Mouse (Mus musculus) activated CD4-positive, CD25-positive, alpha-beta regulatory T cell, adult 4 months (primary cell): ENCODE measurements at regions not wholly inside any gene's neighbourhood (a gene's known extent, or its start where the extent isn't known, plus 50 kb on each side); places are given as distances from the start of the nearest gene placed in this dataset.

ENCODE experiments used
- ATAC-seq: one replicate; pipeline ENCODE4 v1.8.0; 2017

DNA sequence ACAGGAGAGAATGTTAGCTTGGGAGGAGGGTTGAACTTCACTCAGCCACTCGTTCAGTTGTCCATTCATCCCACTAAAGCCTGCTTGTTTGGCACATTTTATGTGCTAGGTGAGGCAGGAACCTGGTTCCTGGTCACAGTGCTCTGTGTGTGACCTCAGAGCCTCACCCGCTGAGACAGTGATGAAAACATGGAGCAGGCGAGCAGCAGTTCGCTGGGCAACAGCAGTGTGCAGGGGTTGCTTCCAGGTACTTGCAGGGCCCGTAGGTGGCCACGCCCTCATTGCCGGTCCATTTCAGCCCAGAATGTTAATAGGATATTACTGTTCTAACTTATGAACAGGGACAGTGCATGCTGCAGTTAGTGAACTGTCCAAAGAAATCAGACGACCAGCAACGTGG lies 285.7 kb downstream of the Rngtt start:
- no peak for ATAC-seq

DNA sequence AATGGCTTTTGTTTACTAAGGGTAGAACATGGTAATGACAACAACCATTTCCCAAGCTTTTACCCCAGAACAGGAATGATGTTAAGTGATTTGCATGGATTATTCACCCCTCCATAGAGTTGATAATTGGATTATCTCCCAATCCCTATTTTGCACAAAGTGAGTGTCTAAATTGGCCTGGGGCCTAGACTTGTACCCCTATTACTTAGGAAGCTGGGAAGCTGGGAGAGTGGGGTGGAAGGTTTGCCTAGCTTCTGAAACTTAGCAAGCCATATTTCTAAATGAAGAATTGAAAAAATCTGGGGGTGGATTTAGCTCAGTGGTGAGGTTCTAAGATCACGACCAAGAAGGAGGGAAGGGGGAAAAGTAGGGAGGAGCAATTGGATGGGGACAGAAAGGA lies 289.9 kb downstream of the Rngtt start:
- ATAC-seq: no peak

DNA sequence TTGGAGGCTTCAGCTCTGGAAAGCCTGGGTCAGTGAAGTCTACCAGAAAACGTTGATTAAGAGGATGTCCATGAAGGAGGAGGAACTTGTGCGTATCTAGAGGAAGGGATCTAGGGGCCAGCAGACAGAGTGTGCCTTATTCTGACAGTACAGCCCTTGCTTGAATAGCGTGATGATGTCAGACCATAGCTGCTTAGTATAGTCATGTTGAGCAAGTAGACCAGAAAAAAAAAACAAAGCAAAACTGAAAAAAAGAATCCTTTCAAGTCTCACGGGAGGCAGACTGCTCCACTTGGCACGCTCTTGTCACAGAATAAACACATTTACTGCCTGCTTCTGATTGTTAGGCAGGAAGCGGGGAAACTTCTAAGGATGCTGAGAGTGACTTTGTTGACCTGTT lies 290.7 kb downstream of the Rngtt start:
- ATAC-seq: no peak

DNA sequence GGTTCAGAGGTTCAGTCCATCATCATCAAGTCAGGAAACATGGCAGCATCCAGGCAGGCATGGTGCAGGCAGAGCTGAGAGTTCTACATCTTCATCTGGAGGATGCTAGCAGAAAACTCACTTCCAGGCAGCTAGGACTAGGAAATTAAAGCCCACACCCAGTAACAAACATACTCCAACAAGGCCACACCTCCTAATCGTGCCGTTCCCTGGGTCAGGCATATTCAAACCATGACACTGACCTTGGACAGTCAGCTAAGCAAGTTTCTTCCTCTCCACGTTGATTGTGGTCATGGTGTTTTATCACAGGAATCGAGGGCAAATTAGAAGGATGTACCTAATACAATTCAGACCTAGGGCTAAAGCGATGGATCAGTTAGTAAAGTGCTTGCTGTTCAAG lies 294.5 kb downstream of the Rngtt start:
- no peak for ATAC-seq

DNA sequence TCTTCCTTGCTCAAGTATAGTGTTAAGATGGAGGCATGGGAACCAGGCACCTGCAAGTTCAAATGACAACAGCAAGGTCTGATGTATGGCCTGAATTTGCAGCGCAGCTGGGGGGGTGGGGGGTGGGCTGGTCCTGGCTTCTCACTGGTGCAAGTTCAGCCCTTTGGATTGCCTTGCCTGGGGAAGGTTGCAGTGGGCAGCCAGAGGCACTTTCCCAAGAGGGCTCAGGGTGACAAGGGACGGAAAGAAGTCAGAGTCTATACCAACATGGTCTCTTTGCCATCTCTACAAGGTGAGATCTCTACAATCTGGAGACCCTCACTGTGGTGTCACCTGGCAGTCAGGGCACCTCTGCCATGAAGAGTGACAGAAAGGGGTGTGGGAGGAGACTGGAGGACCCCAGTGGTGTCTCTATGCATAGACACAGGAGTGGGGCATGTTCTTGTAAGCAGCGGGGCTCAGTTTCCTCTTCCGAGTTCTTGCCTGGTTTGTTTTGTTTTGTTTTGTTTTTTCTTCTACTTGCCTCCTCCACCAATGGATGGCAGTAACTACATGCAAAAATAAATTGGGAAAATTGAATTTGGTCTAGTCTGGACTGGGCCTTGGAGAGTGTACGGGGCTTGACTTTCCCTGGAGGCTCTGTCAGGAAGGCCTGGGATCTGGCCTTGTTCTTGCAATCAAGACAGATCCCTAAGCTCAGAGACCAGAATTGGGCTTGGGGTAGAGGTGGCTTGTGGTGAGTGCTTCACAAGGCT lies 284.4 kb upstream of the Cnr1 start:
- no peak for ATAC-seq

DNA sequence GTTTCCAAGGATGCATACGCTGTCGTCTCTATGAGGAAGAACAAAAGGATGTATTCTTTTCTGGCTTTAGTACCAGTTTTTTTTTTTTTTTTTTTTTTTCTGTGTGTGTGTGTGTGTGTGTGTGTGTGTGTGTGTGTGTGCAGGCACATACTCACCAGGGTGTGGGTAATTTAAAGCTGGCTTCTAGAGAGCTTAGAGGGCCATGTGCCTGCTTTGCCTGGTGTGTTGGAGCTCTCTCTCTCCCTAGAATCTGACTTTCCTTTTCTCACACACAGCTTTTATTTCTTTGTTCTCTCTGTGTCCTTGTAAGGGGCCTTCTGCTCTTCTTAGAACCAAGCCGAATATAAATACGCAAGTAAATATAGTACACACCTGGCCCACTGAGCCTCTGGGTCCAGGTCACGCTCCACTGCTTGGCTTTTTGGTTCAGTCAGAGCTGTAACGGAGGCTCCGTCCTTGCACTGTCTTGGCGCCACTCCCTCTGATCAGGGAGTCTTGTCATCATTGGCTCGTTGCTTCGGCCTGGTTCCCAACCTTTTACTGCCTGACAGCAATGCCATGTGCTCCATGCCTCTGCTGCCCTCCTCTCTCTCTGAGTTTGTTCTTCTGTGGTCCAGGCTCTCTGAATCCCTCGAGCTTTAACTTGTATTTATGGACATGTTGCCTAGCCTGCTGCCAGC lies 283.7 kb upstream of the Cnr1 start:
- no peak for ATAC-seq

DNA sequence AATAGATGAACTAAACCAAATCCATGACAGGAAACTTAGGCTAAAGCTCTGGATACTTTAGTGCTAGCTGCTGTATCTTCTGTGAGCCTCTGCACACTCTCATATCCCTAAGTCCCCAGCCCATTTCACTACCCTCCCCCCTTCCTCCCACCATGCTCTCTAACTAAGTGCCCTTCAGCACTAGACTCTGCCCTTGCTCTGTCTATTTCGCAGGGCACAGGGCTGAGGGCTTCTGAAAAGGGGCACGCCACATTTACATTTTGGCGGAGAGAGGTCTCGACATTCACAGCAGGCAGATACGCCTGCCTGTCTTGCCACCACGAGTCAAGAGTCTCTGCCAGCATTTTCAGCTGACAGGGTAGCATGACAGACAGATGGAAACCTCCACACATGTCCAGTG lies 282.5 kb upstream of the Cnr1 start:
- ATAC-seq: no peak

DNA sequence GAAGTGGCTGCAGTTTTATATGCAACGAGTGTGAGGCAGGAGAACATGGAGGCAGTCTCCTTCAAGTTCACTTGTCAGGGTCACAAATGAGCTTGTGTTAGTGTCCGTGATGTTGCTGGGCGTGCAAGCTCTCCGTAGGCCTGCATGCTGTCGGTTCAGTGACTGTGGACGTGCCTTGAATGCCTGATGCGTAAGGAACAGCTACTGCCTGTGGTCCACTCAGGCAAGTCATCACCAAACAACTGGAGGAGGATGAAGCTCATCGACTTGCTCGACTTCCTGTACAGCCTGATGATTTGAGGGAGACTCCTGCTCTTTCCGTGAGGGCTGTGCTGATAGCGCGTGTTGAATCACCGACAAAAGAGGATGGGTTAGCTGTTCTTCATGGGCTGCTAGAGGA lies 281.9 kb upstream of the Cnr1 start:
- ATAC-seq: no peak

DNA sequence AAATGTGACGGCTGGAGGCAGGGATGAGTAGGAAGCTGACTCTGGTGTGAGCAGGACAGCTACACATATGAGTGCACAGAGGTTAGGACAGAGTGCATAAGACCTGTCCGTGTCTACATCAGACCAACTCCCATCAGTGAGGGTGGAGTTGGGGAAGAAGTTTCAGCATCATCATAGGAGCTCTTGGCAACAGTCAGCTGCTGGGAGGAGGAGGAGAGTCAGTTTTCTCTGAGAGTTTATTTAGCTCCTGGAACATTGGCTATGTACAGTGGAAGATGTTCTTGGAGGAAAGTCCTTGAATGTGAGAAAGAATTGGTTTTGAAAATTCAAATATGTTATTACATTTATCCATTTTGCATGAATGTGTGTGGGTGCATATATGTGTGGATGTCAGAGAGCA lies 279.2 kb upstream of the Cnr1 start:
- no peak for ATAC-seq

DNA sequence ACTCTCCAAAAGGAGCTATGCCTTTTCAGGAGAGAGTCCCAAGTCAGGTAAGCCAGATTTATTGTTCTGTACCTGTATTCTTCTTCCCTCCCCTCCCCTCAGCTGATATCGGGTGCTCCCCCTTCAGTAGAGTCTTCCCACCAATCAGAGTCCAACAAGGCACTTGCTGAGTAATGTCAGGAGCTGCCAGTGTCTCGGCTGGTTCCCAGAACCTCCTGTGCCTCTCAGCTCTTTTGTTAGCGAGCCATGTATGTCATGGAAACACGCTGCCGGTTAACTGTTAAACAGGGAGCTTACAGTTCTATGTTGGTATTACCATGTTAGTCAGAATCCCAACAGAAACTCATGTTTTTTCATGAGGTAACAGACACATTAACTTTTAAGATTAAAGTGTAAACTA lies 273.1 kb upstream of the Cnr1 start:
- ATAC-seq: no peak

DNA sequence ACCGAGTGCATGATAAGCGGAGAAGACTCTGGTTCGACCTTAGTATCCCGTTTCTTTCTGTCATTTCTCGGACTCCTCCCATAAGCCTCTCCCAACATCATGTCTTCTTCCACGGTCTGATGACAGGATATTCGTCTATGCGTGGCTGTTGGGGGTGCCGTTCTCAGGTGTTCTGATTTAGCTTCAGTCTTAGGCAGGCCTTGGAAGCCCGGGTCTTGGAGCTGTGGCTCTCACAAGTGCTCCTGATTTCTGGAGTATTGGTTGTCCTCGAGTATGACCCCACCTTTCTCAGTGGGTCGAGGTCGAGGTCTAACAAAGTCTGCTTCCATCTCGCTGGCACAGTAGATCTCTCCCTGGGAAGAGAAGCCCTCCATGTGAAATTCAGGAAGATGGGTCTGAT lies 264.6 kb upstream of the Cnr1 start:
- no peak for ATAC-seq

DNA sequence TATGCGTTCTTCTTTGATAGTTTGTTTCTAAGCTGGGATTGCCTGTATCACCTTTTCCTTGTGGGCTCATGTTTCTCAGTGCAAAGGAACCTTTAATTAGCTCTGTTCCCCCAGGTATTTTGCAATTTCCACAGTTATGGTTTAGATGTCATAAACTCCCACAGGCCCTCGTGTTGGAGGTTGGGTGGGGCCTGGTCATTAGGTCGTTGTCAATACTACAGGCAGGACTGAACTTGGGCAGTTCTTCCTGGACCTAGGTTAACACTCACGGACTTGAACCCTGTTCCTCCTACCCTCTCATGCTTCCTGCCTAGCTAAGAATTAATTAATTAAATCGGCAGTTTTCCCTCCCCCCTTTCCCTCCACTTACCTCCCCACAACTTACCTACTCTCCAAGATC lies 263.8 kb upstream of the Cnr1 start:
- no peak for ATAC-seq

DNA sequence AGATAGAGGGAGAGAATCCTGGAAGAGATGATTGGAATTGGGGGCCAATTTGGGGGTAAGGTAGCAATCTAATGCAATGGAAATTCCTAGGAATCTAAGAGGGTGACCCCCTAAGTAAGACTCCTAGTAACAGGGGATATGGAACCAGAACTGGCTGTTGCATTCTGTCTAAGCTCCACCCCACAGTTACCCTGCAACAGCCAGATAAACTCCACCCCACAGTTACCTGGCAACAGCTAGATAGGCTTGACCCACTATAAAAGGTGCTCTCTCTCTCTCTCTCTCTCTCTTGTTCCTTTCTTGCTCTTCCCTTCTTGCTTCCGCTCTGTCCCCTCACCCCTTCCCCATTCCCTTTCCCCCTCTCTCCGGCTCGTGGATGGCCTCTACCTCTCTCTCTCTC lies 262.5 kb upstream of the Cnr1 start:
- ATAC-seq: no peak

DNA sequence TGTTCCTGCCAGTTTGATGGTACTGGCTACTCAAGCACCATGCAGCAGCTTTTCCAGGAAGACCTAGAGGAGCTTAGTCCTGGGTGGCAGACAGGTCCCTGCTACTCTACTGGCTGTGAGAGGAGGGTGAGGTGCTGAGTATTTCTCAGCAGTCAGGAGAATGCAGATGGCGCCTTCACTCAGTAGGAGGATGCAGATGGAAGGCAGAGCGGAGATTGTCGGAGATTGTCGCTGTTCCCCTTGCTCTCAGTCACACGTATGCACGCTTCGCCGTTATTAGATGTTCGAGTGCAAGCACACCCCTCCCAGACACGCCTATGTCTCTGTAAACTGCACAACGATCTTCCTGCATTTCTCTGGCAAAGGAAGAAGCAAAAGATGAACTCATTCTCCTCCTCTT lies 261.4 kb upstream of the Cnr1 start:
- no peak for ATAC-seq

DNA sequence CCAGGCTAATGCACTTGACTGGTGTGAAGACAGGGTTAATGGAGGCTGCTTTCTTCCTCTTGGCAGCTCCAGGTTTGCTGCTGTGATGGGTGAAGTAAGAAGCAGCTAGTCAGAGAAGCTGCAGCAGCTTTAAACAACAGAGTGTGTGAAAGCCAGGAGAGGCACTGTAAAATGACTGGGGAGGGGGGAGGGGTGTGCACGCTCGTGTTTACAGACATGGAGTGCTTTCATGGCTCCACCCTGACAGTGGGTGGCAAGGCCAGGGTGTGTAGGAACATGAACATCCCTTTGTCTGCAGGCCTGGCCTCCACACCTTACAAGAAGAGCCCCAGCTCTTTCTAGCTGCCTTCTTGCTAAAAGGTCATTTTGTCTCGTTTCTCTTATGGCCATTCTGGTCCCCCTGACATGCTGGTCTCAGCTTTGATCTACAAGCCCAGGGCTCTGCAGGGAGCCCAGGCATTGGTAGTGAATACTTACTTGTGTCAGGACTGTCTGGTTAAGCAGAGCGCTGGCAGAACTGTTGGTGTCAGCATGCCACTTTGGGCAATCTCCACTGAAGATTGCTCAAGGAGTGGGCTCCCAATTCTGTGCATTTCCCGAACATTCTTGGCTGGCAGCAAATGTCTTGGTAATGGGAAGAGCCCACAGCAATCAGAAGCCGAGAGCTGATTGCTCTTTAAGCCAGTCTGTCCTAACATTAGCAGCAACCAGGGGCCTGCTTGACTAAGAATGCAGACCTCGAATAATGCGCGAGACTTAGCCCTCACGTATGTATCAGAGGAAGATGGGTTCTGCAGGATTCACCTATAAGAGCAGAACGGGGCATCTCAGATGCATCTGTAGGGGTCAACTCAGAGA lies 260.5 kb upstream of the Cnr1 start:
- no peak for ATAC-seq

DNA sequence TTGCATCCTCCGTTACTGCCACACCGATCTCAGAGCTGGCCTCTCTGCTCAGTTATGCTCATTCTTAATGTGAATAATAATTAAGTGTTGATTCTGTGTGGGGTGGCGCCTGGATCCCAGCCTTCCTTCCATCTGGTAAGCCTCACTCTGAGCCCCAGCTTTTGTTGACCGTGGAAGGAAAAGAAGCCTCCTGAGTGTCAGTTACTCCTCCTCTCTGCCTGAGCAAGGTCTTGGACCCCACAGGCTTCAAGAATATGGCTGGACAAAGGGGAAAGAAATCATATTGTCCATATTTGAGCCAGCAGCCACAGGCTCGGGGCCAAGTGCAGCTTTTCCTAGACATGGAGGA lies 259.9 kb upstream of the Cnr1 start:
- ATAC-seq: no peak

DNA sequence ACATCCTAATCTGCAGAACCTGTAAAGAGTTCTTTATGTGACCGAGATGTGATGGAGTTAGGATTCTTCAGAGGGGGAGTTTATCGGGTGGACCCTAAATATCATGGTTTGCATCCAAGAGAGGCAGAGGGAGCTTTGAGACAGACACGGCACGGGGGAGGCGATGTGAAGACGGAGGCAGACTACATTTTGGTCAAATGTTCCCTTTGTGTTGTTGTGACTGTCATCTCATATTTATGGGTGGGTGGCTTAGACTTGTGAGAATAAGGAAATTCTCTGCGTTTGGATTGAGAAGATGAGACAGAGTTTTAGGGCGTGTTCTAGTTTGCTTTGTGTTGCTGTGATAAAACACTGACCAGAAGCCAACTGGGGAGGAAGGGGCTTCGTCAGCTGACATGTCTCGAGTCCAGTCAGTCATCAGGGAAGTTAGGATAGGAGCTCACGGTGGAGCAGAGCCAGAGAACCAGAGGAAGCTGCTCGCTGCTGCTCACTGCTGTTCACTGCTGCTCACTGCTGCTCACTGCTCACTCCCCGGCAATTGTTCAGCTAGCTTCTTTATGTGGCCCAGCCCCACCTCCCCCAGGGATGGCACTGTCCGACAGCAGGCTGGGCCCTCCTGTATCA lies 259.0 kb upstream of the Cnr1 start:
- ATAC-seq: no peak

DNA sequence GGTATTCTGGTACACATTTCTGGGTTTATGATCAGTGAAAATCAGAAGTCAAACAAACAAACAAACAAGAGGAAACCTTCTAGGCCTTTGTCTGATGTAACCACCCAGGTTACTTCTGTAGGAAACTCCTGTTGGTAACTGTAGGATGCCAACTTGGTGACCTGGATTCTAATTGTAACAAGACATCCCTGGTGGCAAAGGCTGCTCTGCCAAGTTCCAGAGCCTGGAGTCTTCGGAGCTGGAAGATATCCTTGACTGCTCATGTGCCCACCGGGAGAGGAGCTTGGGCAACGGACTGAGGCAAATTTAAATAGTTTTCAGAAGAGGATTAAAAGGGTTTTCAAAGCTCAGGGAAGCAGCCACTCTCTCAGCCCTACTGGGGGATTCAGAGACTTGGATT lies 256.0 kb upstream of the Cnr1 start:
- ATAC-seq: no peak

DNA sequence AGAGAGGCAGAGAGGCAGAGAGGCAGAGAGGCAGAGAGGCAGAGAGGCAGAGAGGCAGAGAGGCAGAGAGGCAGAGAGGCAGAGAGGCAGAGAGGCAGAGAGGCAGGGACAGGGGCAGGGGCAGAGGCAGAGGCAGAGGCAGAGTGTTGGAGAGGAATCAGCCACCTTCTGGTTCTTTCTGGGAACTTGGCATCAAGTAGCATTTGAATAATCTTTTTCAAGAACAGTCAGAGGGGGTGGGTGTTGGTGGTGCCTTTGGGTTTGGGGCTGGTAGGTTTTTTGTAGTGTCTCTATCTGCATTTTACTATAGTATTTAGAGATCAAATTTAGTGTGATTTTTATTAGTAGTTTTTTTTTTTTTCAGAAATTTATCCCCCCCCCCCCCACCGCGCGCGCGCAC lies 249.3 kb upstream of the Cnr1 start:
- ATAC-seq: no peak

DNA sequence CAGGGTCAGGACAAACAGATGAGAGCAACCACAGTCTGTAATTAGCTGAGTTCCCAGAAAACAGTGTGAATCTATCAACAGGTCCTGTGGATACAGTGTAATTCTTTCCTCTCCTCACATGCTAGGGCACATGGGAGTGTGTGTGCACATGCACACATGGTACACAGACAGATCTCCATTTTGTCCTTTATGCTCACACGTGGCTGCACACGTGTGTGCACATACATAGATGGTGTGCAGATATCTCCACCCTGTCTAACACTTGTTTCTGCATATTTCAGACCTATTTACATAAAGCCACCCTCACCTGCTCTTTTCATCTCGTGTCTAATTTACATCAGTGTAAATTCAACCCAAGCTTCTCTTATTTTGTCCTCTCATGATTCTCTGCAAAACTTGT lies 245.0 kb upstream of the Cnr1 start:
- no peak for ATAC-seq

DNA sequence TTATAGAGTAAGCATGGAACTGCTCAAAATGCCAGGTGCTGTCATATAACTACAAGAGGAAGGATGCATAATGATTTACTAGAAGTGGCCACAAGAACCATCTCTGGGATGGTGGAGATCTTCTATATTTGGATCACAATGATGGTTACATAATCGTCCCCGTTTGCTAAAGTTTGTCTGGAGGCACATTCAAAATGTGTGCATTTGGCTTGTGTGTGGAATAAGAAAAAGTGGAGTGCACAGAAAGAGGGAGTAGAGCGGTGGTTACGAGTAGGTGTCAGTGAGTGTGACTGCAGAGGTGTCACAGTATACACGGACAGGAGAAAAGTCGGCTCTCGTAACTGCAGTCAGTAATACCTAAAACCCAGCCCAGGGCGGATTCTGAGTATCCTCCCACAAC lies 238.3 kb upstream of the Cnr1 start:
- ATAC-seq: no peak

DNA sequence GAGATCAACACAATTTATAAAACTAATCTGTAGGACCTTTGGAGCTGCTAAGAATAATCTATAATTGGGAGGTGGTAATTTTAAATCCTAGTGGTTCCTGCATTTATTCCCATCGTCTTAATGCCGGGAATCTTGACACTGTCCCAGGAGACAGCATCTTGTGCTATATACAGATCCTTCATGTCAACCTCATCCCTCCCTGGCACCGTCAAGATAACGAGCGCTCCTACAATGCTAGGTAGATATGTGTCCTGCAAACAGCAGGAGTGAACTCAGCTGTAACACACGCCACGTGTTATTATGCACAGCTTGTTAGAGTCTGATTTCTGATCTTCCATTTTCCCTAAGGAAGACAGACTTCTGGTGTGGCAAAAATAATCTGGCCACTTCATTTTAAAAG lies 237.0 kb upstream of the Cnr1 start:
- ATAC-seq: no peak

DNA sequence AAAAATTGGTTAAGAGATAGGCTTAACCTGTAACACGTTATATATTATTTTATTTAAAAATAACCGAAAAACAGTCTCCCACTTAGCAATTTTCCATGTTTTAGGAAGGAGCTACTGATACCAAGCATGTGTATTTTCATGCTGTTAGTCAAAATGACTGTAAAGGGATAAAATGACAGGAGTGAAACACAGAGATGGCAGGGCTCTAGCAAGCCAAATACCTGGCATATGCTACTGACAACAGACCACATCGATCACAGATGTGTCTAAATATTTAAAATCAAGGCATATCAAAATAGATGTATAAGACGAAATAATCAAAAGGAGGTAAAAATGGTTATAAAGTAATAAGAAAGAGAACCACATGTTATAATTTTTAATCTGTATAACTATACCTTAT lies 231.0 kb upstream of the Cnr1 start:
- no peak for ATAC-seq

DNA sequence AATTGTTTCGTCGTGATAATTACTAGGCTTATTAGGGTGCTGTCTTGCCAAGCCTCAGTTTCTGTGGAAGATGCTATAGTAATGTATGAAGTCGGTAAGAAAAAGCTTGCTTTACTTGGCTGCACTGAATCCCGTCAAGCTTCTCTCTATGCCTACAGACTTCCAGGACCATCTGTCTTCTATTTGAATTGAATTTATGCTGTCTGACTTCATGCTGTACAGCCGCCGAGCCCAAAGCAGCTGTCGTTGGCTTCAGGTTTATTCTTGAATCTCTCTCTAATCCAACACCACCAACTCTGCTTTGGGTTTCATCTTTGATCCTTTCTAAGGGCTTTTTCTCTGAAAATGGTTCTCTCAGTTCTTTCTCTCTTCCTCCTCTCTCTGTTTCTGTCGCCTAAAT lies 227.4 kb upstream of the Cnr1 start:
- no peak for ATAC-seq
